Mouse (Mus musculus) cerebellum, adult 2 months (tissue): Measurements from ENCODE around the gene Fam209.

Source experiments
- CTCF ChIP-seq: fragments of 200-500 bp; IDR thresholded peaks from 2 replicates; pipeline ENCODE4 v1.5.1; 2011; ENCODE audit warnings: low read depth, mild to moderate bottlenecking, control low read depth, low read length, moderate library complexity, borderline replicate concordance; ENCODE audit not compliant: insufficient read depth
- POLR2A ChIP-seq: fragments of 200-500 bp; IDR thresholded peaks from 2 replicates; pipeline ENCODE4 v1.6.1; 2011; ENCODE audit warnings: low read length, control low read depth, borderline replicate concordance; ENCODE audit not compliant: insufficient read depth

GRCm38 (mm10) chr2:172510899-172511298 is 38.6 kb downstream of the Fam209 start:
- TF ChIP-seq CTCF (no peak), POLR2A (no peak)
